Mouse (Mus musculus) stomach, postnatal 0 days (tissue): ENCODE results near the gene Gm11938. TPM values are rescaled to one million over a fixed set of nuclear protein-coding genes. Genes with fewer than 3 reads are reported as not detected.

ENCODE experiments used
- ATAC-seq: fragments of 200-750 bp; cut with Nextera tagmentation; 2 replicates; pipeline ENCODE4 v1.8.0; 2017; ENCODE audit not compliant: low FRiP score, low TSS enrichment
- DNase-seq: peaks from one replicate; pipeline ENCODE4 v3.0.0-alpha.2; 2016; ENCODE audit warnings: low spot score
- H3K27ac ChIP-seq: fragments of 300-500 bp; sonication (generic); replicated peaks from 2 replicates; pipeline ENCODE4 v1.5.1; 2014; ENCODE audit warnings: mild to moderate bottlenecking, control low read depth
- H3K27me3 ChIP-seq: fragments of 300-500 bp; sonication (generic); 2 replicates; pipeline ENCODE4 v1.6.1; 2014; ENCODE audit warnings: low read length; ENCODE audit not compliant: control insufficient read depth, insufficient read depth
- H3K36me3 ChIP-seq: fragments of 300-500 bp; sonication (generic); 2 replicates; pipeline ENCODE4 v1.6.1; 2014; ENCODE audit warnings: low read length, mixed read lengths; ENCODE audit not compliant: control insufficient read depth, insufficient read depth
- H3K4me1 ChIP-seq: fragments of 300-500 bp; sonication (generic); replicated peaks from 2 replicates; pipeline ENCODE4 v1.6.1; 2014; ENCODE audit warnings: antibody characterized with exemption; ENCODE audit not compliant: control insufficient read depth, insufficient read depth
- H3K4me2 ChIP-seq: fragments of 300-500 bp; sonication (generic); replicated peaks from 2 replicates; pipeline ENCODE4 v1.6.1; 2014; ENCODE audit warnings: low read depth, mild to moderate bottlenecking, control low read depth, moderate library complexity
- H3K4me3 ChIP-seq: fragments of 300-500 bp; sonication (generic); 2 replicates; pipeline ENCODE4 v1.5.1; 2014; ENCODE audit warnings: low read depth, low read length, control low read depth
- H3K9ac ChIP-seq: fragments of 300-500 bp; sonication (generic); 2 replicates; pipeline ENCODE4 v1.6.1; 2014; ENCODE audit warnings: mild to moderate bottlenecking, low read length, control low read depth, mixed read lengths
- H3K9me3 ChIP-seq: fragments of 300-500 bp; sonication (generic); 2 replicates; pipeline ENCODE4 v1.6.1; 2016; ENCODE audit warnings: low read length; ENCODE audit not compliant: control insufficient read depth
- CTCF ChIP-seq: IDR thresholded peaks from 2 replicates; pipeline ENCODE4 v1.5.1; 2016; ENCODE audit warnings: antibody characterized with exemption, low read depth, mild to moderate bottlenecking, moderate library complexity
- EP300 ChIP-seq: optimal IDR thresholded peaks from 2 replicates; pipeline ENCODE3; 2016; ENCODE audit warnings: antibody characterized with exemption
- WGBS: fragments of 180-500 bp; shearing (Covaris S2); extraction: QIAGEN DNeasy Blood & Tissue Kit; methylation state at CpG from one replicate; pipeline ENCODE4 v1.1.7; 2014; 5-methylcytosine and 5-hydroxymethylcytosine counted together
- polyA plus RNA-seq: library from polyadenylated mRNA; unstranded; fragments of >200 nt; fragmentation: Nextera tagmentation; extraction: Ambion mirVana; gene quantifications from 2 replicates; pipeline ENCODE4 v1.2.1, GENCODE M21; 2015

Gene Gm11938
- polyA plus RNA-seq, 1 experiment from 2014 or later: not detected

- H3K9me3 ChIP-seq: no peaks in the 10 kb centered on the region
- H3K4me3 ChIP-seq: no peak overlapping the region
- H3K27me3 ChIP-seq: no peaks in the 10 kb centered on the region
- WGBS: 56% methylated on average over 1 of the region's 1 CpGs
- TF ChIP-seq CTCF (no peak), EP300 (no peak)
- H3K27ac ChIP-seq: no peak overlapping the region
- ATAC-seq (no peak), DNase-seq (no peak)
- H3K4me2 ChIP-seq: no peak overlapping the region
- no peak overlapping the region for H3K9ac ChIP-seq
- H3K4me1 ChIP-seq: no peaks in the 10 kb centered on the region
- no peaks in the 10 kb centered on the region for H3K36me3 ChIP-seq
Observed at GRCm38 (mm10) chr11:99637086-99637485, 34.0 kb upstream of the Gm11938 start.

GRCm38 (mm10) chr11:99634653-99635134 is 31.6 kb upstream of the Gm11938 start, which contains the start of gene Krtap4-2:
Gene Krtap4-2, minus strand, starts transcription at chr11:99635084.
- Histone ChIP-seq H3K4me1 (no peaks in the 10 kb centered on the region), H3K4me3 (no peak within 1 kb of the TSS), H3K36me3 (no peaks in the 10 kb centered on the region), H3K9ac (no peak within 1 kb of the TSS), H3K27me3 (no peaks in the 10 kb centered on the region), H3K4me2 (no peak within 1 kb of the TSS), H3K9me3 (no peaks in the 10 kb centered on the region), H3K27ac (no peak within 1 kb of the TSS)
- TF ChIP-seq CTCF (no peak), EP300 (no peak)
- 42% methylated on average over 8 of the region's 8 CpGs for WGBS
- ATAC-seq (no peak), DNase-seq (no peak)

GRCm38 (mm10) chr11:99633293-99633692 is 30.2 kb upstream of the Gm11938 start:
- H3K27ac ChIP-seq: no peak overlapping the region
- WGBS: 76% methylated on average over 2 of the region's 2 CpGs
- DNase-seq (no peak), ATAC-seq (no peak)
- H3K9me3 ChIP-seq: no peaks in the 10 kb centered on the region
- H3K36me3 ChIP-seq: no peaks in the 10 kb centered on the region
- no peak overlapping the region for H3K4me3 ChIP-seq
- no peak overlapping the region for H3K9ac ChIP-seq
- TF ChIP-seq EP300 (no peak), CTCF (no peak)
- H3K4me2 ChIP-seq: no peak overlapping the region
- no peaks in the 10 kb centered on the region for H3K4me1 ChIP-seq
- H3K27me3 ChIP-seq: no peaks in the 10 kb centered on the region

GRCm38 (mm10) chr11:99630890-99631289 is 27.8 kb upstream of the Gm11938 start:
- Histone ChIP-seq H3K9me3 (no peaks in the 10 kb centered on the region), H3K27me3 (no peaks in the 10 kb centered on the region), H3K27ac (no peak overlapping the region), H3K4me2 (no peak overlapping the region), H3K4me1 (no peaks in the 10 kb centered on the region), H3K4me3 (no peak overlapping the region), H3K9ac (no peak overlapping the region), H3K36me3 (no peaks in the 10 kb centered on the region)
- 28% methylated on average over 3 of the region's 3 CpGs for WGBS
- ATAC-seq: peak; percentile 77
- TF ChIP-seq CTCF (no peak), EP300 (no peak)
- DNase-seq: no peak

- H3K4me2 ChIP-seq: no peak within 1 kb of the TSS
- DNase-seq: no peak
- H3K4me1 ChIP-seq: no peaks in the 10 kb centered on the region
- no peak within 1 kb of the TSS for H3K27ac ChIP-seq
- H3K4me3 ChIP-seq: no peak within 1 kb of the TSS
- no peaks in the 10 kb centered on the region for H3K36me3 ChIP-seq
- no peak within 1 kb of the TSS for H3K9ac ChIP-seq
- 73% methylated on average over 4 of the region's 4 CpGs for WGBS
- TF ChIP-seq EP300 (no peak), CTCF (no peak)
- H3K27me3 ChIP-seq: no peaks in the 10 kb centered on the region
- ATAC-seq: no peak
- no peaks in the 10 kb centered on the region for H3K9me3 ChIP-seq
Observed at GRCm38 (mm10) chr11:99628138-99628537, 25.0 kb upstream of the Gm11938 start, which contains the start of gene Krtap4-1. Gene Krtap4-1, minus strand, starts transcription at chr11:99628238.

- Histone ChIP-seq H3K36me3 (no peaks in the 10 kb centered on the region), H3K27me3 (no peaks in the 10 kb centered on the region), H3K4me1 (no peaks in the 10 kb centered on the region), H3K4me2 (no peak within 1 kb of the TSS), H3K27ac (no peak within 1 kb of the TSS), H3K4me3 (no peak within 1 kb of the TSS), H3K9me3 (no peaks in the 10 kb centered on the region), H3K9ac (no peak within 1 kb of the TSS)
- DNase-seq: no peak
- TF ChIP-seq EP300 (no peak), CTCF (no peak)
- 64% methylated on average over 2 of the region's 2 CpGs for WGBS
- ATAC-seq: no peak
Observed at GRCm38 (mm10) chr11:99620335-99620734, 17.2 kb upstream of the Gm11938 start, which contains the start of gene Gm11562. Gene Gm11562, minus strand, starts transcription at chr11:99620435.
